Mouse (Mus musculus): ENCODE measurements around the gene Ifna2. TPM values are rescaled to one million over a fixed set of nuclear protein-coding genes. Genes with fewer than 3 reads are reported as not detected.

Gene Ifna2
- total RNA-seq, 2 experiments from 2014 or later = not detected

DNA sequence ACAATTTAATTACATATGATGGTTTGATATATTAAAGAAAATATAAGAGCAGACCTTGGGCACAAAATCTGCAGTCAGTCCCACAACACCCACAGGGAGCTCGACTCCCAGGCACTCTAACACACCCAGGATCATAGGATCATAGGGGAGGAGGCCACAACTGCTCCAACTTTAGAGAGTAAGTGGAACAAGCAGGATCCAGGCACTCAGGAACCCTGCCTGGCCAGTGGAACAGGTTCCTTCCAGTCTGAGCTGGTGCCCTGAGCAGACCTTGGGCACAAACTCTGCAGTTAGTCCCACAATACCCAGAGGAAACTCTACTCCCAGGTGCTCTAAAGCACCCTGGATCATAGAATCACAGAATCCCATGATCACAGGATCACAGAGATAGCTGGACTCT is 28.3 kb downstream of the Ifna2 start:
- no peak for DNase-seq (ENCODE audit: low spot score in 2 of 2)

DNA sequence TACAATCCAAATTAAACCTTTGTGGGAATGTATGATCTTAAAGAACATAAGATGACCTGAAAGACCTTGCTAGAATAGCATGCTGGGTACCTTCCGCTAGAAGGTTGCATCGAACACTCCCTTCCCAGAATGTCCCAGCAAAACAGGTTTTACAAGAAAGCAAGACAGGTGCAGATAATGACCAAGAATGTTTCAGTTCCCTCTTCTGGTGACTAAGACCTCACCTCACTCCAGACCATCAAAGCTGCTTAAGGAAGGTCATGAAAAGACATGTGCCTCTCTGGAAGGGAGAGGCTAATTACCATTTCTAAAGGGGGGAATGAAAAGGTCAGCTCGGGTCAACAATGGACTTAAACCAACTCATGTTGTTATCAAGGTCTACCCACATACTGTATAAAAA is 30.1 kb downstream of the Ifna2 start:
- no peak for DNase-seq (ENCODE audit: low spot score in 2 of 2)

DNA sequence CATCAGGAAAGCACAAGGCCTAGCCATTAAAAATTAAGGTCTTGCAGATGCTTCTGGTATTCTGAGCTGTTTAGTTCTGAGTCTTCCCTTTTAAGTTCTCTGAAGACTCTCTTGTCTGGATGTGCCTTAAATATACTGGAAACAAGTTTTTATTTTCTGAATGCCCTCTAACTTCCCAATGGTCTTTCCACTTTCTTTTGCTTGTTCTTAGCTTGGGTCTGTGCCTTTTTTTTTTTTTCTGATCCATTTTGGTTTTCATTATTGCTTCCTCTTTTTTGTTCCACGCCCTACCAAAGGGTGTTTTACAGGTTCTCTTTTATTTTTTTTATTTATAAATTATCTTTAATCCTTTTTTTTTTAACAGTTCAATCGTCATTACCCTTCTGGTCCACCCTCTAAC is 39.4 kb downstream of the Ifna2 start, which contains the start of gene Ifna13:
Gene Ifna13 (minus strand): TSS at position 101 of the 400 bp plus-strand sequence.
- DNase-seq (ENCODE audit: low spot score in 2 of 2) = no peak

DNA sequence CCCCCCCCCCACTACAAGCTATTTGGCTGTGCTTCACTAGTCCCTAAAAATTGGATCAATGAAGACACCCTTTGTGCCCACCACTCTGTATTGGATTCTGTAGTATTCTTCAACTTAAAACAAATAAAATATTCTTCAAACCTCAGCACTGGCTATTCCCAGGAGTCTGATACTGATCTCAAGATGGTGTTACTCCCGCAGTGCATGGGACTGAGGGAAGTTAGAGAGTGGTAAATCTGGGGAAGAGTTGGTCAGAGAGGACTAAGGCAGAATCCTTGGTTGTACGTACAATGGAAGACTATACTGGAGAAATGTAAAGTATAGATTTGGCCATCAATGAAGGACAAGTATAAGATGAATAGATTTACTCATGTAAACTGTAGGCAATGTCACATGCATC is 41.2 kb downstream of the Ifna2 start:
- no peak for DNase-seq (ENCODE audit: low spot score in 2 of 2)

DNA sequence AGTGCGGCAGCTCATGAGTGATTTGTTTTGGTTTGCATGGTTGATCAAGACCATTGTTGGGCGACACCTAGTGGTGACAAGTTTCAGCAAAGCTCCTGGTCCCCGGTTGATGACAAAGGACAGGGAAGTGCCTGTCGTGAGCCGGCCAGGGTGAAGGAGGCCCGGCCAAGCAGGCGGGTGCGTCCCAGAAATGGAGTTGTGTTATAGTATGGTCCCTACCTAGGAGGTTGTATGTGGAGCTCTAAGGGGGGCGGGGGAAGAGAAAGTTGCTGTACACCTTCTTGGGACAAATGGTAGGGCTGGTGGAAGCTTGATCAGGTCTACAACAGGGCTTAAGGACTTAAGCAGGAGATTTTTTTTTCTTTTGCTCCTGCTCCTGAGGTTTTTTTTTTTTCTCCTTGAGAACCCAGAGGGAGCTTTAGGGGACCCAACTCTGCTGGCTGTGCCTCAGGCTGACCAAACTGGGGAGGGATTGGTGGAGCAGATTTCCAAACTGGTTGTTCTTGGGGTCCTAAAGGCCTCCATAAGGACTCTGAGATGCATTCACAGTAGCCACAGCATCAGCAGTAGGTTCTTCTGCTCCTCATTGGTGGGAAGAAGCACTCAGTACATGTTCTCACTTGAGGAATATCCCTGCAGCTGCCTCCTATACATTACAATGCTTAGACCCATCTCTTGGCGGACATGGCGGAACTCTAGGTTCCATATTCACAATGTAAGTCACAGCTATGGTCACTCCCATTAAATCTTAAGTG is 42.5 kb downstream of the Ifna2 start:
- DNase-seq (ENCODE audit: low spot score in 2 of 2) = peak; percentile 81 to 94

DNA sequence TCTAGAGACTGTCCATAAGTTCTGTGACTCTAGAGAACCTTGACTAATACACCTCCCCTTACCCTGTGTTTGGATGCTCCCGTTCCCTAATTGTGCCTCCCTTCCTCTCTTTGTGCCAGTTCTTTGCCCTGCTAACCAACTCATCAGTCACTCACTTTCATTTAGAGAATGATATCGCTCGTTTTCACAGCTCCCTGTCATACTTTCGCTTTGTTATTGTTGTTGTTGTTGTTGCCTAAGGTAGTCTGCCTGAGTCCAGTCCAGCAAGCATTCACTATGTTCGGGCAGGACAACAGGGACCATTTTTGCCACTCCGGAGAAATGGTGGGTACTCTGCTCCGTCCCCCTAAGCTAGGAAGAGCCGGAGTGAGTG is 43.0 kb downstream of the Ifna2 start:
- no peak for DNase-seq (ENCODE audit: low spot score in 2 of 2)

DNA sequence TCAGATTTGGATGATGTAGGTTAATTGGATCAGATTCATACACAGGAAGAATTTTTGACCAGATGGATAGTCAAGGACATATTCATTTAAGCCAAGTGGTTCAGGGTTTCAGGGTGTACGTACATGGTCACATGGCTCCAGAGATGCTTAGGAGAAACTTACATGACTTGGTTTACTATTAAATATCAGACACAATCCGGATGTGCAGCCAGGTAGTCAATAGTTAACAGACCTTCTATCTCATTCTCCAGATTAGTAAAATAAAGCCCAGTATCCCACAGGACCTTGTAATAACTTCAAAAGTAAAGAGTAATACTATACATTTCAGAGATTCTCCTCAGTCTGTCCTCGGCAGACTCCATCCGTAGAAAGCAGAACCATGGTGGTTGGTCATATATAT is 49.4 kb downstream of the Ifna2 start, which contains the start of gene C87499:
Gene C87499 (minus strand): TSS at position 101 of the 400 bp plus-strand sequence.
- no peak for DNase-seq (ENCODE audit: low spot score in 2 of 2)

Other genes starting within 250 kb of the Ifna2 start
- 1 to 10 TPM in 1 of 2 experiments, under 1 TPM in 1; 0.66 to 1.1 TPM for gene Hacd4, start 245.0 kb downstream of the Ifna2 start, total RNA-seq (2021)
- gene Ifnb1, start 161.1 kb downstream of the Ifna2 start, total RNA-seq (2021) = not detected
- not detected for gene Ifna15, start 125.7 kb downstream of the Ifna2 start, total RNA-seq (2021)
- not detected for gene Ifna14, start 112.1 kb downstream of the Ifna2 start, total RNA-seq (2021)
- not detected for gene Ifna9, start 91.5 kb downstream of the Ifna2 start, total RNA-seq (2021)
- gene Ifna12, start 80.5 kb downstream of the Ifna2 start, total RNA-seq (2021) = not detected
- not detected for gene C87499, start 49.5 kb downstream of the Ifna2 start, total RNA-seq (2021)
- gene Ifna13, start 39.5 kb downstream of the Ifna2 start, total RNA-seq (2021) = not detected
- gene Ifna16, start 7.0 kb downstream of the Ifna2 start, total RNA-seq (2021) = not detected
- gene Ifnab, start 7.4 kb upstream of the Ifna2 start, total RNA-seq (2021) = not detected
- 1 to 10 TPM; 1.1 to 1.6 TPM for gene Gm26566, start 37.9 kb upstream of the Ifna2 start, total RNA-seq (2021)
- gene Klhl9, start 38.6 kb upstream of the Ifna2 start, total RNA-seq (2021) = 100 to 1,000 TPM; 103 to 111 TPM
- not detected for gene Gm13271, start 71.0 kb upstream of the Ifna2 start, total RNA-seq (2021)
- gene Gm13283, start 76.2 kb upstream of the Ifna2 start, total RNA-seq (2021) = not detected
- not detected for gene Gm13290, start 89.9 kb upstream of the Ifna2 start, total RNA-seq (2021)
- not detected for gene Gm13289, start 93.0 kb upstream of the Ifna2 start, total RNA-seq (2021)
- not detected for gene Gm13272, start 95.9 kb upstream of the Ifna2 start, total RNA-seq (2021)
- not detected for gene Ifnz, start 98.2 kb upstream of the Ifna2 start, total RNA-seq (2021)
- gene Gm13276, start 101.8 kb upstream of the Ifna2 start, total RNA-seq (2021) = not detected
- not detected for gene Gm13277, start 104.7 kb upstream of the Ifna2 start, total RNA-seq (2021)
- not detected for gene Gm13278, start 107.6 kb upstream of the Ifna2 start, total RNA-seq (2021)
- gene Gm13275, start 110.6 kb upstream of the Ifna2 start, total RNA-seq (2021) = not detected
- not detected for gene Gm13279, start 113.5 kb upstream of the Ifna2 start, total RNA-seq (2021)
- not detected for gene Gm13285, start 115.8 kb upstream of the Ifna2 start, total RNA-seq (2021)
- gene Gm13287, start 119.3 kb upstream of the Ifna2 start, total RNA-seq (2021) = not detected
- gene Gm13288, start 121.6 kb upstream of the Ifna2 start, total RNA-seq (2021) = not detected
- not detected for gene Ifna7, start 132.3 kb upstream of the Ifna2 start, total RNA-seq (2021)
- gene Ifna11, start 136.0 kb upstream of the Ifna2 start, total RNA-seq (2021) = not detected
- gene Ifna6, start 143.5 kb upstream of the Ifna2 start, total RNA-seq (2021) = not detected
- gene Ifna5, start 151.6 kb upstream of the Ifna2 start, total RNA-seq (2021) = not detected
- not detected for gene Ifna4, start 157.9 kb upstream of the Ifna2 start, total RNA-seq (2021)
- not detected for gene Ifna1, start 166.2 kb upstream of the Ifna2 start, total RNA-seq (2021)
- gene Ifne, start 196.3 kb upstream of the Ifna2 start, total RNA-seq (2021) = not detected